Mouse (Mus musculus) cerebellum, adult (tissue): ENCODE data around the gene Zfp219.
"Not testable (repeated sequence)": the region's sequence is repeated elsewhere in the genome, so short reads cannot be mapped to it uniquely, and the experiment has no call there.

Experiments used
- ATAC-seq: cut with Nextera tagmentation; 2 replicates; pipeline ENCODE4 v1.9.2; 2017; ENCODE audit warnings: mild to moderate bottlenecking, moderate library complexity, mixed read lengths; ENCODE audit not compliant: insufficient number of reproducible peaks, low FRiP score, low TSS enrichment

Zfp219 gene

GRCm38 (mm10) chr14:52020486-52021137, at the start of gene Zfp219:
TSS of gene Zfp219 (minus strand) at chr14:52020733.
- ATAC-seq: peak; percentile 11

GRCm38 (mm10) chr14:52066135-52066534, 45.6 kb upstream of the Zfp219 start:
- no peak for ATAC-seq

- no peak for ATAC-seq
Observed at GRCm38 (mm10) chr14:52061798-52062197, 41.3 kb upstream of the Zfp219 start.

- peak; percentile 81 for ATAC-seq
Observed at GRCm38 (mm10) chr14:52060800-52061199, 40.3 kb upstream of the Zfp219 start.

GRCm38 (mm10) chr14:52059982-52060381, 39.4 kb upstream of the Zfp219 start:
- ATAC-seq: no peak

- not testable (repeated sequence) for ATAC-seq
Observed at GRCm38 (mm10) chr14:52052720-52053119, 32.2 kb upstream of the Zfp219 start.

GRCm38 (mm10) chr14:52045966-52046565, 25.5 kb upstream of the Zfp219 start:
- no peak for ATAC-seq

GRCm38 (mm10) chr14:52044901-52045678, 24.6 kb upstream of the Zfp219 start:
- 0 out of 2 replicates have a peak, but pooled peaks have one; percentile 36 for ATAC-seq

- ATAC-seq: no peak
Observed at GRCm38 (mm10) chr14:52043446-52043845, 22.9 kb upstream of the Zfp219 start.

- ATAC-seq: not testable (repeated sequence)
Observed at GRCm38 (mm10) chr14:52042359-52042758, 21.8 kb upstream of the Zfp219 start, which contains the start of gene Olfr221. TSS of gene Olfr221 (minus strand) at chr14:52042459.

- no peak for ATAC-seq
Observed at GRCm38 (mm10) chr14:52039332-52039731, 18.8 kb upstream of the Zfp219 start.

- ATAC-seq: no peak
Observed at GRCm38 (mm10) chr14:52035926-52036325, 15.4 kb upstream of the Zfp219 start.

GRCm38 (mm10) chr14:52026342-52026741, 5.8 kb upstream of the Zfp219 start:
- ATAC-seq: no peak

GRCm38 (mm10) chr14:52024133-52024532, 3.6 kb upstream of the Zfp219 start:
- ATAC-seq: no peak

- peak; percentile 12; the same call in 1 of the 2 replicates for ATAC-seq
Observed at GRCm38 (mm10) chr14:52022709-52023459, 2.4 kb upstream of the Zfp219 start.

GRCm38 (mm10) chr14:52022244-52022708, 1.7 kb upstream of the Zfp219 start:
- no peak for ATAC-seq

GRCm38 (mm10) chr14:52021568-52022212, 1.2 kb upstream of the Zfp219 start:
- ATAC-seq: no peak

- ATAC-seq: no peak
Observed at GRCm38 (mm10) chr14:52021138-52021529, 601 bp upstream of the Zfp219 start.

GRCm38 (mm10) chr14:52019590-52020340, 768 bp downstream of the Zfp219 start:
- peak; percentile 83 for ATAC-seq
